Mouse (Mus musculus): ENCODE data around the gene Iqch.

Iqch gene

DNA sequence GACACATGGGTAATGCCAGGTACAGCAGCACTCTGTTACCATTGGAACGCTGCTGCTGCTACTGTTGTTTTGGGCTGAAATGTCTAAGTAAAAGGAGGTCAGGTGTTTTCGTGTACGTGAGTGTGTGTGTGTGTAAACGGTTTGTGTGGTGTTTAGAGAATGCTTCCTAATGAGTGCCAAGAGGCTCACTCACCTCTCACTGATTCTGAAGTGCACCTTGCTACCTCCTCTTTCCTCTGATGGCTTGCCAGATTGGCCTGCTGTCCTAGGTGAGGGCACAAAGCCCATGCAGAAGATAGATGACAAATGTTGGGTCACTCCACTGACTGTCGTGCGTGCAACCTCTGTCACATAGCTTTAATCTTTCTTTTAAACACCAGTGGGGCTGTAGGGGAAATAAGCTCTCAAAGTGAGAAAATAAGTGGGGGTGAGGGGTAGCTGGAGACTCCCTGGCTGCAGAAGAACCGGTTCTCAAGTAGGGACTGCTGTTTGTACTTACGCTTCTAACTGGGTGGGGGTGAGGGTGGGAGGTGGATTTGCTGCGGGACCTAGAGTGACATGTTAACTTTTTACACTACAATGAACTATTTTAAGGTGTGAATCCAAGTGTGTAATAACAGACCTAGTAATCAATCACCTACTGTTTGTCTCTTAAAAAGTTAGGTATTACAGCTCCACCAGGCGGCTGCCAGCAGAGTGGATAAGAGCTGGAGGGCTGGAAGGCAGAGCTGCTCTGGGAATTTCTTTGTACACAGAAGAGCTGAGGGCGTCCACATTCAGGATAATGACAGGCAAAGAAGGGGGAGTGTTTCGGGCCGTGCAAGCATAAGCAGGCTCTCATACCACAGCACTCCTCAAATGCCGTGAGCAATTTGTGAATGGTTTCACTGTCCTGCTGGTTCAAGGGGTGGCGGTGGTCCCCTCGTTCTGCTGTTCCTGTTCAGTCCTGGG, 10.5 kb upstream of the Iqch start:
- no peak for DNase-seq (ENCODE audit: low spot score)

GRCm38 (mm10) chr9:63611967-63612366, 9.7 kb upstream of the Iqch start:
- DNase-seq (ENCODE audit: low spot score): no peak

DNA sequence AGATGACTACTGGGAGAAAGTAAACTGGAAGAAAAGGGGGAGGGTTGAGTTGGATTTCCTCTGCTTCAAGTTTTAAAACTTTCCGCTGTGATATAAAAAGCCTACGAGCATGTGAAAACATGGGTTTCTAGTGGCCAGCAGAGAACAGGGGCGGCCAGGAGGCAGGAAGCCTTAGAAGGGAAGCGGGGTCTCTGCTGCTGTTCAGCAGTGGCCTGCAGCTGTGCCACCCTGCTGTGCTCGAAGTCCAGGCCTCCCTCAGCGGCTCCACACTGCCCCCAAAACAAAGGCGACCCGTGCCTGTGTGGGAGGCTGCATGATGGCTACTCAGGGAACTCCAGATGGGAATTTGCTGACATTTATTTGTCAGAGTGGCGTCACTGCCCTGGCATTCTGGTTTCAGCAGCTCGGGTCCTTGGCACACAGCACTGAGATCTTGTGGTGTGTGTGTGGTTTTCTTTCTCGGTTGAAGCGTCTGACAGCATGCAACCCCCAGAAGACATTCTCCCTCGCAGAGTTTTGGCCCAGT, 8.6 kb upstream of the Iqch start:
- peak; percentile 52 for DNase-seq (ENCODE audit: low spot score)

DNA sequence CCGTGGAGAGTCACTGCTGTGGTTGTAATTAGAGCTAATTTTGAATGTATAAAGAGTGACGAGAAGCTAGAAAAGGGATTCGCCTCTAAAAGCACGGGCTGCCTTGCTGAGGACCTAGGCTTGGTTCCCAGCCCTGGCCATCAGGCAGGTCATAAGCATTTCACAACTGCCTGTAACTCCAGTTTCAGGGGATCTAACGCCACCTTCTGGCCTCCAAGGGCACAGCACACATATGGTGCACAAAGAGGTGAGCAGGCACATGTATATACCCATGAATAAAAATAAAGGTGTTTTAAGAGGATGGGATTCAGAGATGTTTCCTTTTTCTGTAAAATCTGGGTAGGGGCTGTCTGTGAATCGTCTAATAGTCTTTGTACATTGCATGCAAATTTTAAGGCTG, 7.9 kb upstream of the Iqch start:
- no peak for DNase-seq (ENCODE audit: low spot score)

DNA sequence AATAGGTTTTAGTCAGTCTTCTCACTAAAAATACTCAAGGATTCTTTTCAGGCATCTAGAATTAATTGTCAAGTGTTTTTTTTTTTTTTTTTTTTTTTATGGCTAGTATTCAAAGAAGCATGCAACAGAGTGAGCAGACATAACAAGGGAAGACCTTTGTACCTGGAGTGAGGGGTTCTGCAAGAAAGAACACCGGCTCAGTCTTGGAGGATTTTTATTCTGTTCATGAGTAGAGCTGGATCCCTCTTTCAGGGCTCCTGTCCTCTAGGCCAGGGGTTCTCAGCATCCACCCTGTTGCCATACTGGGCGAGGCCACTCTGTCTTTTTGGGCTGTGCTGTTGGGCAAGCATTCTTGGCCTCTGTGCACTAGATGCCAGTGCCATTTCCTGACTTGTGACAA, 7.5 kb upstream of the Iqch start:
- DNase-seq (ENCODE audit: low spot score): no peak

DNA sequence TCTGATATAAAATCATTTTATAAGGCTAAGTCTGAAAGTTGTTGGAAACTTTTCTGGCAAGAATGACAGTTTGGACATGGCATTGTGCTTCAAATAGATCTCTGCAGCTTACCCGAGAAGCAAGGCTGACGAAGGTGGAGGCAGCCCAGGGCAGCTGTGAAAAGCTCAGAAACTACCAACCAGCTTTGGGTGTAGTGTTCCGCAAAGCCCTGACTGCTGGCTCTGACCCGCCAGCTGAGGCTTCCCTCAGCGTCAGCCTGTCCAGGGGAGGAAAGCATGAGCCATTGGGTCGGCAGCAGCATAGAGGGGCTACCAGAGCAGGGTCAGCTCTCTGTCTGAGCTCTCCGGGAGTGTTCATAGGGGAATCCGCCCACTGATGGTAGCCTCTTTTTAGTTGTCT, 7.0 kb upstream of the Iqch start:
- no peak for DNase-seq (ENCODE audit: low spot score)

DNA sequence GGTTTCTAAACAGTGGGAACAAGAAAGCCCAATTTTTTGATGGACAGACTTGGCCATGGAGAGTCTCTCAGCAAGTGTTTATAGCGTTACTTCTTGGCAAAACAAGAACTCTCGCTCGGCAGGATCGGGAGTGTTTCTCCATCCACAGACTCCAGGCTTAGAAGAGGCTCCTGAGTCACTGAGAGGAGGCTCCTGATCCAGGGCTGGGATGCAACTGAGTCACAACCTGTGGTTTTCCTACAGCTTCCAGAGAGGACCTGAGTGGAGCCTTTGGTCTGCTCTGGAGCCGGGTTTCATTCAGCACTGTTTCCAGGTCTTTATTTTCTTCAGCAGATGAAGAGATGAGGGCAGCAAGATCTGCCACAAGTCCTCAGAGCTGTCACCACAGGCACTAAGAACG, 5.7 kb upstream of the Iqch start:
- no peak for DNase-seq (ENCODE audit: low spot score)

GRCm38 (mm10) chr9:63606594-63606993, 4.3 kb upstream of the Iqch start:
- no peak for DNase-seq (ENCODE audit: low spot score)

DNA sequence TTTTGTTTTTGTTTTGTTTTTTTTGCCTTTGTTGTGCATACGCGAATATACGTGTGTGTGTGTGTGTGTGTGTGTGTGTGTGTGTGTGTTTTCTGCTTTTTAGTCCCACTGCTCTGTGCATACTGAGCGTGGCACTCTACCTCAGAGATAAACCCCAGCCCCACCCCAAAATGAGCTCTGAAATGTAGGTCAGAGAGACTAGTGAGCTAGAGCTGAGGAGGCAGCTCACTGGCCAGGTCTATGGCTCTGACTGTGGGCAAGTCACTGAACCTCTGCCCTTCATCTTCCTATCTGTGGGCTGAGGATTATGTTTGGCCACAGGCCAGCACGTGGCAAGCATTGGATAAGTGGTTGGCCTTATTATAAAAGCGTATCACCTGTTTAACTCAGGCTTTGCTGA, 1.6 kb upstream of the Iqch start:
- DNase-seq (ENCODE audit: low spot score): no peak

GRCm38 (mm10) chr9:63596660-63597059, 5.6 kb downstream of the Iqch start:
- DNase-seq (ENCODE audit: low spot score): no peak

GRCm38 (mm10) chr9:63595652-63596051, 6.6 kb downstream of the Iqch start:
- no peak for DNase-seq (ENCODE audit: low spot score)

DNA sequence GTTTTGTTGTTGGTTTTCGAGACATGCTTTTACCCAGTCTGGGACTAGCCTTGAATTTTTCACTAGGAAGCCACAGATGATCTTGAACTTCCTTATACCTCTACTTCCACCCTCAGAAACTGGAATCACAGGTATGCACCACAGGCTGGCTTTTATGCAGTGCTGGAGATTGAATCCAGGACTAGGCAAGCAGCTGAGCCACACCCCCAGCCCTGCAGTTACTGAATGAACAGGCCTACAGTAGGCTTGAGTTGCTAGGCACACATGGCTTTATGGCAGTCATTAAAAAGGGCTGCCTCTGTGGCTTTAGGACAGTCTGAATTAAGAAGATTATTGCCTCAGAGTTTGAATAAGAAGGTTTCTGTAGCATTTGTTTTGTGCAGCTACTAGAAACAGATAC, 7.3 kb downstream of the Iqch start:
- DNase-seq (ENCODE audit: low spot score): no peak

GRCm38 (mm10) chr9:63591661-63592256, 10.5 kb downstream of the Iqch start:
- DNase-seq (ENCODE audit: low spot score): no peak

DNA sequence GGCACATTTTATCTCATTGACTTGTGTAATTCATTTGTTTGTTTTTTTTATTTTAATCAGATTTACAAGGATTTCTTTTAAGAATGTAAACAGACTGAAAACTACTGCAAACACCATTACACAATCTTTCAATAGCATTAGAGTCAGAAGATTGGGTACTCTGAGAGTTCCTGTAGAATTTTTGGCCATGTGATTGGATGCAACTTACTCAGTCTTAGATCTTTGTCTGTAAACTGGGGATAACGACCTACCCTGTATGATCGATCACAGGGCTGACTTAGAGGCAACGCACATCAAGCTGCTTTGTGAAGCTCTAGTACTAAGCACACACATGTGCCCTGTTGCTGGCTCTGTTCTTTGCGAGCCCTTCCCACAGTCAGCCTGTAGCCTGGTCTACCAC, 11.7 kb downstream of the Iqch start:
- no peak for DNase-seq (ENCODE audit: low spot score)

DNA sequence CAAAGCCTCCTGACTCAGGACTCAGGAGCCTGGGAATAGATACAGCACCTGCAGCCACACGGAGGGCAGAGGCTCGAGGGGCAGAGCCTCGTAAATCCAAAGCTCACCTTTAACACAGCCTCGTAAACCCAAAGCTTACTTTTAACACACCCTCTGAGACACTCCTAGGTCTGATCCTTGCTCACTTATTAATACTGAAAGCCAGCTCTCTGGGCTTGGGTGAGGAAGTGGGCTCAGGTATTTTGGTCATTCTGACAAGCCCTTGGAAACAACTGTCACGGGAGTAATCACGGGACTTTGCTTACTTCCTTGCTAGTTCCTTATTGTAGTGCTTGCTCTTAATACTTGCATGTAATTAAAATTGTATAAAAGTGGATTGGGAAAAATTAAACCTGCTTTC, 13.1 kb downstream of the Iqch start:
- DNase-seq (ENCODE audit: low spot score): no peak

DNA sequence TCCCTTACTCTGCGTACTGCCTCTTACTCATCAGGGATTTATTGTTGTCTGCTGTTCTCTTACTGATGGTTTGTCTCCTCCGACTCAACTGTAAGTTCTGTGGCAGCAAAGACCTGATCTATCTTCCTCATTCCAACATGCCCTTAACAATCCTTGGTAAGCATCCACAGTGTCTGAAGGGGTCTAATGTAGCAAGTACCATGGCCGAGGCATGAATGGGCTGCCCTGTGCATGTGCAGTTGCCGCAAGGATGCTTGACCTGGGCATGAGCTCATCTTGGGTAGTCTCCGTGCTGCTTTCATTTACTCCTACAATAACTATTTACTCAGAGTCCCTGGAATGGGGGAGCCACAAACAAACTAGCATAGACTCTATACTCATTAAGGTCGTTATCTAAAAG, 17.0 kb downstream of the Iqch start:
- no peak for DNase-seq (ENCODE audit: low spot score)

DNA sequence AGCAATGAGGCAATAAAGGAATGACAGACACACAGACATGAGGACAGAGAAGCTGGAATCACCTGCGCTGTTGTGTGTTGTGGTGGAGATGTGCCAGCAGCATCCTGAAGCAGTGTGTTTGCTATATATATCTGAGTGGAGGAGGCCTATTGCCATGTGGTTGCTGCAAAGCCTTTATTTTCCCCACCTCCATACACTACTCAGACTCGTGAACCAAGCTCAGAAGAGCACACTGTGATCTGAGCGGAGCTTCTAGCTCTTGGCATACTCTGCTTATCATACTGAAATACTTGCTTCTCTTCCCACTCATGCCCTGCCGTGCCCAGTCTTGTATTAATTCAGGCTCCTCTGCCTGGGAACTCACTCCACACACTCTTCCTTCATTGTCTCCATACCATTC, 20.5 kb downstream of the Iqch start:
- DNase-seq (ENCODE audit: low spot score): no peak

DNA sequence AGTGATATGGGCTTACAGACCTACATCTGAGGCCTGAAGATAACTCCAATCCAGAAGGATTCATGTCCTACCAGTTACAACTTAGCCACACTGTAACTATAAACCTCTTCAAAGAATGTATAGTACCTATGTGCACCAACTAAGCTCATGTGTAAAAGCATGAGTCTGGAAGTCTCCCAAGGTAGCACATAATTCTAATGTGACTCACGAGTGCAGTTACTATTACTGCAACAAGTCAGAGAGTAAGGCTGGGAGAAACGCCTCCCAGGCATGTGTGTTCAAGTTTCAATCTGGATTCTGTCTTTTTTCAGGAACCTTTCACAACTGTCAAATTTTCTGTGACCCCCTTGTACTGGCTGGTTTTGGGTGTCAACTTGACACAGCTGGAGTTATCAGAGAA, 22.2 kb downstream of the Iqch start:
- DNase-seq (ENCODE audit: low spot score): no peak

DNA sequence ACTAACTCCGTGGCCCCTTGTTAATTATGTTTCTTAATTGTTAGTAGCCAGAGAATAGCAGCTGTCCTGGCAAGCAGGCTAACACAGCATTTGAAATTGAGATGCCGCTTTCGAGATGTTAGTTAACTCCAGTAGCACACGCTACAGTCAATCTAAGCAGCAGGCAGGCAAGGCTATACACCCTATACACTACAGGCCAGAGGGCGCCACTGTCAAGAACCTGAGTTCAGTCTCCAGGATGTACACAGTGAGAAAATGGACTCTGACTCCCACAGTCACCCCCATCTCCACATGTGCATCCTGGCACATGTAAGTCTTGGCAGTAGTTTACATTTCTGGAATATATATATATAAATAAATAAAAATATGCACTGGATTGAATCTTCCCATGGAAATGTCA, 22.6 kb downstream of the Iqch start:
- no peak for DNase-seq (ENCODE audit: low spot score)

- no peak for DNase-seq (ENCODE audit: low spot score)
Measured at GRCm38 (mm10) chr9:63577469-63577868, 24.8 kb downstream of the Iqch start.

GRCm38 (mm10) chr9:63572874-63573273, 29.4 kb downstream of the Iqch start:
- no peak for DNase-seq (ENCODE audit: low spot score)

DNA sequence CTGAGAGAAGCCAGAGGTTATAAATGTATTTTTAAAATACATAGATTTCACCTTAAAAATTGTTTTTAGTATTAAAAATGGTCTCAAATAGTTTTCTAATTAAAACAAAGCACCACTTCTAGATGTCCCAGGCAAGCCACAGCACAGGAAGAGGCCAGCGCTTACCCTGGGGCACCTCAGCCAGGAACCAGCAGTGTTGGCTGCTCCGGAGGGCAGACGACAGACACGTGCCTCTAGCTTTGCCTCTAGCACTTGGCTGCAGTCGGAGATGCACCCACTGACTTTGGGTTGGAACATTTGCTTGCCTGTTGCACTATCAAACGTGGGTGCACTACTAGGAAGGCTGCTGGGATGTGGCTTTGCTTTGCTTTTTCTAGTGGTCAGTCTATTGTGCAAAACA, 30.4 kb downstream of the Iqch start:
- DNase-seq (ENCODE audit: low spot score): no peak

GRCm38 (mm10) chr9:63568808-63569207, 33.5 kb downstream of the Iqch start:
- DNase-seq (ENCODE audit: low spot score): no peak

GRCm38 (mm10) chr9:63568314-63568713, 34.0 kb downstream of the Iqch start:
- DNase-seq (ENCODE audit: low spot score): no peak
